Mouse (Mus musculus) E14TG2a.4 (cell line): ENCODE data around the gene Dab2ip.

Experiments
- CTCF ChIP-seq: conservative IDR thresholded peaks from 2 replicates; pipeline ENCODE4 v1.5.1; 2014; ENCODE audit warnings: low read length
- NANOG ChIP-seq: IDR thresholded peaks from 2 replicates; pipeline ENCODE4 v1.6.1; 2014; ENCODE audit warnings: borderline replicate concordance, low read length, mixed read lengths
- POU5F1 ChIP-seq: IDR thresholded peaks from 2 replicates; pipeline ENCODE4 v1.6.1; 2014; ENCODE audit warnings: low read length, borderline replicate concordance

GRCm38 (mm10) chr2:35688581-35688980, 130.5 kb downstream of the Dab2ip start:
- no peak for TF ChIP-seq POU5F1
- TF ChIP-seq CTCF: no peak
- no peak for TF ChIP-seq NANOG
